Mouse (Mus musculus): ENCODE results near the gene Adprm.
A peak's percentile ranks its signal among the peaks of the same experiment; 100 is the strongest.
"Not testable (repeated sequence)": the region's sequence is repeated elsewhere in the genome, so short reads cannot be mapped to it uniquely, and the experiment has no call there.

Adprm gene

DNA sequence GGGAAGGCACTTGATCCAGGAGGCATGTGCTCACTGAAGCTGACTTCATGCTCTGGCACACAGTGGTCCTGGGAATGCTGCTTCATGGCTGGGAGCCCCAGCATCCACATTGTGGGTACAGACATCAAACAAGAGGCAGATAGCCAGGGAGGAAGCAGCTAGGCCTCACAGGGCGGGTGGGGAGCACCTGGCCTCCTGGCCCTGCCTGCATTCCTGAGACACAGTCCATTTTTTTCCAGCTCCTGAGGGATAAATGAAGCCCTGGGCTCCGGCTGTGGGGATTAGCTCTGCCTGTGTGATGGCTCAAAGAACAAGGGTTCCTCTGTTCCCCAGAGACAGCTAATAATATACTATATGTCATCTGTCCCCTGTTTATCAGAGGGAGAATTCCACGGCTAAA, 22.6 kb upstream of the Adprm start:
- DNase-seq: no peak

DNA sequence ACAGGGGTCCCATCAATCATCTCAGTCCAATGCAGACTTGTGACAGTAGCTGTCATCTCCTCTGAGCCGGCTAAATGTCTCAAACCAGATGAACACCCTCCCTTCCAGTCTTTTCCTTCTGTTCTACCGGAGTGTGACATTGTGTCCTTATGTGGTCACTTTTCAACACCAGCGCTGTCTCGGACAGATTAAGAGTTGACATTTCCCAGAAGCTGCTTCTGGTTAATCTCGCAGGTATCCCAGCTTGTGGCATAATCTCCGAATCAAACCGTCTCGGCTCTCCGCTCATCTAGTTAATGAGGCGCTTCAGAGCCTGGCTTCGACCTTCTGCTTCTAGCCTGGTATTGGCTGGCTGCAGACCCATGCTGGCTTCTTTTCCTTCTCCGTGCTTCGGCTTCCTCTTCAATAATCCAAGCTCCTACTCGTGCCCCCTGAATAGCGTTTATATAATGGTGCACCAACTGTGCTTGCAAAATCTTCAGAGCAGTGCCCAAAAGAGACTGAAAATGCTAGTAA, 20.3 kb upstream of the Adprm start:
- no peak for DNase-seq

DNA sequence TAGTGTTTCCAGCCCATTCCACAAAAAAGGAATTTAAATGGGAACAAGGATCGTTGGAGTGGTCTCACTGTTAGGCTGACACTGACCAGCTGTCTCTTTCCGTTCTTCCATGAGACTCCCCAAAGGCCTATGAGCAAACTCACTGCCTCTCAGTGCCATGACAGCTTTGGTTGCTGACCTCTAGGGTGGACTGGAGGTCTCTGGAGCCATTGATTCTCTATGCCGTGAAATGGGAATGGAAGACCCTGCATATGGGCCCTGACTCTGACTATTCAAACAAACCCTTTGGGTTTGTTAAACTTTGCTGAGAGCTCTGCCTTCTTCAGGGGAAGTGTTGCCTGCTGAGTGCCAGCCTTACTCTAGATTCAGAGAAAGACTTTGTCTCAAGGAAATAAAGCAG, 15.3 kb upstream of the Adprm start:
- DNase-seq: no peak

DNA sequence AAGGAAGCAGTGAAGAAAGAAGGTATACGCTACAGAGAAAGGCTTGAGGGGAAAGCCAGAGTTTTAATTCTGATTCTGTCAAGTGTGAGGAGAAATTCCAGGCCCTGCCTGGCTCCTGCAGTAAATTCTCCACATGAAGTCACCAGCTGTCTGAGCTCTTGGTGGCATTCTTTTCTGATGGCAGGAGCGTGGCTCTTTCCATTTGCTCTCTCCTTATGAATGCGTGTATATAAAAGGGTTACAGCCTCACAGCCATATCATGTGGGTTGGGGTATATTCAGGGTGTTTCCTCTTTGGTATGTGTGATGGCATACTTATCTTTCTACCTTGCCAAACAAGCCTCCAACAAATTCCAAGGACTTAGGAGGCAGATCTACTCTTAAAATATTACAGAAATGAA, 10.3 kb upstream of the Adprm start:
- no peak for DNase-seq

DNA sequence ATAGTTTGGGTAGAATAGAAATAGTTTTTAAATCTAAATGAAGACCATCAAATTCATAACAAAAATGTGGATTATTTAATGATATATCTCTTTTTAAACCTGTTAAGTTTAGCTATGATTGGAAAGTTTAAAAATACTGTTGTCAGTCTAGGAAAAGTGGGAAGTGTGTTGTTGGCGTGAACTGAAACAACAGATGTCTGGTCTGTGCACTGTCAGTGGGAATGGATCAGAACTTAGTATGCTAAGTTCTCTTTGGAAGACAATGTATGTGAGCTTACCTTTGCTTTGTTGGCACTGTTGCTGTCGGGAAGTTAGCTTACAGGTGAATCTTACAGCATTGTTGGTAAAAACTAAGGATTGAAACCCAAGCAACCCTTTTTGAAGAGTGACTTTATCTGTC, 8.9 kb upstream of the Adprm start:
- DNase-seq: no peak

DNA sequence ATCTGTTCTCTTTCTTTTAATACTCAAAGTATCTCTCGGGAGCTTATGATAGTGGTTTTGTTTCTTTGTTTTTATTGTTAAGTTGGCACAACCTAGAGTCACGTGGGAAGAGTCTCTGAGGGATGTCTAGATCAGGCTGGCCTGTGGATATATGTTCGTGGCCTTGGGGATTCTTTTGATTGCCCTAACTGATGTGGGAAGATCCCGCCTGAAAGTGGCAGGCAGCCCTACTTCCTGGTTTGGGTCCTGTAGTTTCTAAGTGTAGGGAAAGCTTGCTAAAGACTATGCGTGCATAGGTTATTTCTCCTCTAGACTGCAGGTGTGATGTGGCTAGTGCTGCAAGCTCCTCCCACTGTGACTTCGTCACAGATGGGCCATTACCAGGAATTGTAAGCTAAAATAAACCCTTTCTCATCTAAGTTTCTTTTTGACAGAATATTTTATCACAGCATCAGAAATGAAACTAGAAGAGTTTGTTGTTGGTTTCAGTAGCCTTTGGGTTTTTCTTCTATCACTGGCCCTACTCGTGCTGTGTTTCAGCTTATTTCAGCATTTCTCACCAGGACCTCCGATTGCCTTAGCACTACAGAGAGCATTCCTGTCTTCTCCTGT, 2.5 kb upstream of the Adprm start:
- no peak for DNase-seq

DNA sequence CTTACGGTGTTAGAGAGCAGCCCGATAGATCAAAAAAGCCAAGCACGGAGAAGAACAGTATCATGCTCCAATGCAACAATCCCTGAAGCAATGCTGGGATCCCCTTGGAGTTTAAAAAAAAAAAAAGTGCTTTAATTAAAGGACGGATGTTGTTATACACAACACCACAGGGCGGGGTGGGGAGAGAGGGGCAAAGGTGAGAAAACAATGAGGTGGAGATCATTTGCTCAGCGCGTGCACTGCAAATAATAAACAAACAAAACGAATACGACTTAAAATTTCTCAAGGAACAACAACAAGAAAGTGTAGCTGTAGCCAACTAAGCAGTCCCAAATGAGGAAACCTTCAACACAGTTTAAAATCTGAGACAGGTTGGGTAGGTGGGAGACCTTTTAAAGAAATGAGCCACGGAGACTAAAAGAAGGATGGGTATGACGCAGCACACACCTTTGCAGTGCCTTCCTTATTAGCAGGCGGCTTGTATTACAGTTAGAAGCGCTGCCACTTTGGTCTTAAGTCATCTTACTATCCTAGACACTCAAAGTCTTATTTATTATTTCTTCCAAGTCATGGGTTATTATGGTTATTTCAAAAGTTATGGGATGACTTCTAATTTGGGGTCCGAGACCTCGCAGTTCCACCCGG, 596 bp downstream of the Adprm start:
- no peak for DNase-seq

DNA sequence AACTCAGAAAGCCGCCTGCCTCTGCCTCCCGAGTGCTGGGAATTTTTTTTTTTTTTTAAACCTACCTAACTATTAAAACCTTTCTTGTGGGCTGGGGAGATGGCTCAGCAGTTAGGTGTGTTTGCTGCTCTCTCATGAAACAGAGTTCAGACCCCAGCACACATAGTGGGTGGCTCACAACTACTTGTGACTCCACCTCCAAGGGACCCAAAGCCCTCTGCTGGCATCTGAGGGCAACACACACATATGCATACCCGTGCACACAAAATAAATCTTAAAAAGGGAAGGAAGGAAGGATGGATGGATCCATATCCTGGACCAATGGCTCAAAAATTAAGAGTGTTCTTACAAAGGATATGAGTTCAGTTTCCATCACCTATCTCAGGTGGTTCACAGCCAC, 3.1 kb downstream of the Adprm start:
- no peak for DNase-seq

DNA sequence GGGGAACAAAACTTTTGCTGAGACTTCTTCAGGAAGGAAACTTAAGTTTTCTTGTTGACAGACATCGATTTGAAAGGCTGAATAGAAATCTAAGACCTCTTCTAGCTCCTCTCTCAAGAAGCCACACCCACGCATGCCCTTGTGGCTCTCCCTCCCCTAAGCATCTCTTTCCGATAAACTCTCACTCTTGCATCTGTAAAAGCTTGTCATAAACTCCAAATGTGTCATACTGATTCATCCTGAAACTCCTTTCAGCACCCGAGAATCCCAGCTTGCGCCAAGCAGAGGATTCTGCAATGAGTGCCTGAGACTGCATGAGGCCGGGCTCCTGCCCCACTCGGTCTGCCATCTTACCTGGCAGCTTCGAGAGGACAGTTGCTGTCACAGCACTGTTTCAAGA, 3.9 kb downstream of the Adprm start:
- DNase-seq: no peak

DNA sequence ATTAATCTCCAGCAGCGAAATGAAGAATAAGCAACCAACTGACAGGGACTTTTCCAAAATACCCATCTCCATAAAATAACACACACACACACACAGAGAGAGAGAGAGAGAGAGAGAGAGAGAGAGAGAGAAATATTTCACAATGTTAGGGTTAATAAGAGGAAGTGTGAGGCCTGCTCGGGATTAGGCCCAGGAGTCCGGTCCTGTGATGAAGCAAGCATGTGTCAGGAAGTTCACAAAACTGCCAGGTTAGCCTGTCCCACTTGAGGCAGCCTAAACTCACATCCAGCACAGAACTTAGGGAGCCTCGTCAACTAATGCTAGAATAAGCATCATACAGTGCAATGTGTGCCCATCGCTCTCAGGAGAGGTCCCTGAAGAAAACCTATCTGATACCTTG, 5.2 kb downstream of the Adprm start:
- no peak for DNase-seq

DNA sequence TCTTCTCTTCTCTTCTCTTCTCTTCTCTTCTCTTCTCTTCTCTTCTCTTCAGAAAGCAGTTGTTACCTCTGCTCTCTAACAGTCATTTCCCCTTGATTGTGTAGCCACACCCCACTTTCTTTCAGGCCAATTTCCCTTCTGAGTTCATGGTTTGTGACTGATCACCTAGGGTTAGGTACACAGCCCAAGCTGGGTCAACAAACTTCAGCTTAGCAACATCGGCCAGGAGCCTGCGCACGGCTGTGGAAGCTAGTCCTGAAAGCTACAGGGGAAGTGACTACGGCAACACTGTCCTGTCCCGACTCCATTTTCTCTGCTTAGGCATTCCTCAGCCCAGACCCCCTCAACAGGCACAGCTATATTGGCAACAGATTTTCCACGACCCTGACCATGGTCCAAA, 7.4 kb downstream of the Adprm start:
- DNase-seq: no peak

DNA sequence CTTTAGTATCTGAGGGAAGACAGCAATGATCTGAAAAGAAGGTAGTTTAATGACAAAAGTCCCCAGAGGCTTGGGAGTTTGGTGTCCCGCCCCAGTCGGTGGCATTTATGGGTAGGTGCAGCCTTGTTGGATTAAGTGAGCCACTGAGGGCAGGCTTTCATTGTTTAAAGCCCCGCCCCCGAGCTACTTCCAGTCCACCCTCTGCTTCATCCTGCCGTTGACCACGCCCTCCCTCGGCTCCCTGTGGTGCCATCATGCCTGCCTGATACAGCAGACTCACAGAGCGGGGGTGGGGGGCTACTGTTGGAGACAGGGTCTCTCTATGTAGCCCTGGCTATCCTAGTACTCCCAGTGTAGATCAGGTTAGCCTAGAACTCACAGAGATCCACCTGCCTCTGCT, 9.4 kb downstream of the Adprm start:
- no peak for DNase-seq

DNA sequence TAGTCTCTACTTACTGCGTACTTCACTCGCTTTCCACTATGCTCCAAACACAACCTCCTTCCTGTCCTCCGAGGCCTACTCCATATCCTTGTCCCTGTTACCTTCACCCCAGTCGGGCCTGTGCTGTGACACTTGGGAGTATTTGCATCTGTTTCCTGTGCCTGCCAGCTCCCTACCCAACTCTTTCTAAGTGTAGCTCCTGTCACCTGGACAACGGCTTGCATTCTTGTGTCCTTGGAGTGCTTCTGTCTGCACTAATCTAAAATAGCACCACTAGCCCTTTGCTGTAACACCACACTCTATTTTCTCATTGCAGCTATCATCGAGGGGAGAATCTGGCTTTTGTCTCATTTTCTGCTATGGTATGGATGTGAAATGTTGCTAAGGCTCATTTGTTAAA, 11.9 kb downstream of the Adprm start:
- DNase-seq: no peak

DNA sequence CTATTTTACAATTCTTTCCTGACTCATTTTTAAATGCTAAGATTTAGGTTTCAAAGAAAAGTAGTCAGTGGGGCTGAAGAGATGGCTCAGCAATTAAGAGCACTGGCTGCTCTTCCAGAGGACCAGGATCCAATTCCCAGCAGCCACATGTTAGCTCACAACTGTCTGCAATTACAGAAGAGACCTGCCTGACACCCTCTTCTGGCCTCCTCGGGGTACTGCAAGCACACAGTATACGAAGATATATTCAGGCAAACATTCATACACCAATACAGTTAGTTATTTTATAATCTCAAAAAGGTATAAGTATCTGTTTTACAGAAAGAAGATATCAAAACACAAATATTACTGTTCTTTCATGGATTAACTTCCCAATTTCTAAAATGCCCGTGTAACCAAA, 12.6 kb downstream of the Adprm start:
- DNase-seq: no peak

DNA sequence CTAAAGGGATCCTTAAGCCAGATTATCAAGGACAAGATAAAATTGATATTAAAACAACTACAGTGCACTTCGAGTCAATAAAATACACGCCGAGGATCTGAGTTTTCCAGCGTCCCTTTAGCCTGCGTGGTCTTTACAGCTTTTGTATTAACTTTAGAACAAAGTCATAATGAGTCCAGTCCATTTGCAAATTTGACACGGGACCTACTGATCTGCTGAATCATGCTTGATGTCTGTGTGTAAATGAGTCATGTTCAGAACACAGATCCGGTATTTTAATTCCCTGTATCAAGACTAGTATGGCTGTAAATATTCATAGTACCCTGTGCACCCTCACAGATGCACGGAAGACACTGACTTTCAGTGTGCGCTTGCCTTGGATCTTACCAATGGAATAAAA, 15.5 kb downstream of the Adprm start:
- DNase-seq: no peak

DNA sequence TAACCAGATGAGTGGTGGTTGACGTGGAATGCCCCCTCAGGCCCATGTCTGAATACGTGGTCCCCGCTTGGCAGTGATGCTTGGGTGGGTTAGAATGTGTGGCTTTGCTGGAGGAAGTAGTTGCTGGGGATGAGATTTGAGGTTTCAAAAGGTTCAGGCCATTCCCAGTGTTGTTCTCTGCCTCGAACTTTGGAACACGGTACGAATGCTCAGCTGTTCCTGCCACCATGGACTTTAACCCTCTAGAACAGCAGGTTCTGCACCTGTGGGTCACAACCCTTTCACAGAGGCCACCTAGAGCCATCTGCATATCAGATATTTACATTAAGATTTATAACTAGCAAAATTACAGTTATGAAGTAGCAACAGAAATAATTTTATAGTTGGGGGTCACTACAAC, 16.2 kb downstream of the Adprm start:
- DNase-seq: no peak

DNA sequence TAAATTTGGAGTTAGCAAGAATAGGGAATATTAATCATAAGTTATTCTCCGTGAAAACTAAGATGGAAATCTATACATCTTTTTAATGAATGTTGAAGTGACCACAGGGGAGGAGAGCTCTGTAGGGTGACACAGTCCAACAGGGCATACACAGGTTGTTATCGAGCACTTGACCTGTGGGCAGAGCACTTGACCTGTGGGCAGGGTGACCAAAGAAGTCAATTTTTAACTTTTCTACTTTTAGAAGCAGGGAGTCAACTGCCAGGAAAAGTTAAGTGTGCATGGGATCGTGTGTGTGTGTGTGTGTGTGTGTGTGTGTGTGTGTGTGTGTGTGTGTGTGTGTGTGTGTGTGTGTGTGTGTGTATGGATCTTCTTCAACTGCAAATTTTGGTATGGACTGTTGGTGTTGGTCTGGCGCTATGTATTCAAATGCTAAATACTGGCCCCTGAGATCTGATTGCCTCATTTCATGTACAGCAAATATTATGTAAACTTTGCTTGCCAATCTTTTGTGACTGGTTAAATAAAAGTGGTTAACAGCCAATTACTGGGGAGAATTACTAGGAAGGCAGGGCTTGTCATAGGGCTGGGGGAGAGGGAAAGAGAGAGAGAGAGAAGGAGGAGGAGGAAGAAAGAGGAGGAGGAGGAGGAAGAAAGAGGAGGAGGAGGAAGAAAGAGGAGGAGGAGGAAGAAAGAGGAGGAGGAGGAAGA, 17.5 kb downstream of the Adprm start:
- DNase-seq: no peak

DNA sequence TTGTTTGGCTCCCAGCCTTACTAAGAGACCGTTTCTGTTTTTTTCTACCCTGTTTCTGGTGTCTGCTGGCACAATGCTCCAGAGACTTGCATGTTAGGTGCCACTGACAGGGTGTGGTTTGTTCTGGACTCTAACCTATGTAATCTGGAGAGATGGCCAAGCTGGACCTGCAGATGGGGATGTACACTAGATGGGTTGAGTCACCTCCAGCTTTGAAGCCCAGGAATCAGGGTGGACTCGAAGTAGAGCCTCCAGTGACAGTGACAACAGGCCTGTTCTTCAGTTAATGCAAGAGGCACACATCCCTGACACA, 20.8 kb downstream of the Adprm start:
- DNase-seq: no peak

DNA sequence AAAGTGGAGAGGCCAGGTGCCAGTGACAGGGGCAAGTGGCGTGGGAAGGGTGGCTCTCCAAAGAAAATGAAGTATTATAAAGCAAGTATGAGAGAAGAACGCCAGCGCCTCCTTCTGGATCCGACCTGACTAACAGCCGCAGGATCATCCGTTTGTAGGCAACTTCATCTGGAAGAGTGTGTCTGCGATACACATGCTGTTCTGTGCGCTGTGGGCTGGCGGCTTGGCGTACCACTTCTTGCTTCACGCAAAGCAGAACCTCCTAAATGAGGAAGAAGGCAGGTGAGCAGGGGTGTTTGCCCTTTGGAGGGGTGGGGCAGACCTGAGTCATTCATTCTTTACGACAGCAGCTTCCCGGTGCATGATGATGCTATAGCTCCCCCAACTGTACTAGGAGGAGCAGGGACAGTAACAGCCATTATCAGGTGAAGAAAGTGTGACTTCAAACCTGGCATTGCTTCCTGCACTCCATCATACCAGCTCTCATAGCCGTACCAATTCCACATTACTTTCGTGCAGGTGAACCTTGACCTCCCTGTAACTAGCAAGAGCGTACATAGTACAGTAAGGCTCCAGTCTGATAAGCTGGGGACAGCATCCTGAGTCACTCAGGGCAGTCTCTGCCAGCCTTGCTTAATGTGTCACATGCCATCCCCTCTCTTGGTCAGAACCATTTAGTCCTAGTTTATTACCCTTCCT, 21.3 kb downstream of the Adprm start:
- no peak for DNase-seq

DNA sequence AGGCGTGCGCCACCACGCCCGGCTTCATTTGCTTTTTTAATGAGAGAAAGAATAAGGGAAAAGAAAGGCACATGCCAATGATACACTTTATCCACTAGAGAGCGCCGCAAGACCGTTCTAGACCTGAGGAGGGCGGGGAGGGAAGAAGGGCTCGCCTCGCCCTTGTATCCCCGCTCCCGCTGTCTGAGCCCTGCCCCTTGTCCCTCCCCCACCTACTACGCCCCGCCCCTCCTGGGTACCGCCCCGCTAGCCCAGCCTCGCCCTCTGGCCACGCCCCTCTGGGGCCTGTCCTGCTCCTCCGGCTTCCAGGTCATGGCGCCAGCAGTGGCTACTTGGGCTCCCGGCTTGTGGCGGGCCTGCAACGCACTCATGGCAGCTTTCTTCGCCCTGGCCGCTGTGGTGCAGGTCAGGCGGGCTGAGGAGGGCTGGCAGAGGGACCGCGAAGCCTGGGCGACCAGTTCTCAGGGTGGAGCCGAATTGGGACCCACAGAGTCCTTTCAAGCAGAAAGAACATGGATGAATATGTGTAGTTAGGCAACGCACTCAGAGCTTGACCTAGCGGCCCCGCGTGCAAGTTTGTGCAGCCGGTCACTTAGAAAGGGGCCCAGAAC, 27.4 kb downstream of the Adprm start, which contains the start of gene Tmem220:
TSS of gene Tmem220 (plus strand) at position 288 of the 611 bp plus-strand sequence.
- peak; percentile 83 for DNase-seq

DNA sequence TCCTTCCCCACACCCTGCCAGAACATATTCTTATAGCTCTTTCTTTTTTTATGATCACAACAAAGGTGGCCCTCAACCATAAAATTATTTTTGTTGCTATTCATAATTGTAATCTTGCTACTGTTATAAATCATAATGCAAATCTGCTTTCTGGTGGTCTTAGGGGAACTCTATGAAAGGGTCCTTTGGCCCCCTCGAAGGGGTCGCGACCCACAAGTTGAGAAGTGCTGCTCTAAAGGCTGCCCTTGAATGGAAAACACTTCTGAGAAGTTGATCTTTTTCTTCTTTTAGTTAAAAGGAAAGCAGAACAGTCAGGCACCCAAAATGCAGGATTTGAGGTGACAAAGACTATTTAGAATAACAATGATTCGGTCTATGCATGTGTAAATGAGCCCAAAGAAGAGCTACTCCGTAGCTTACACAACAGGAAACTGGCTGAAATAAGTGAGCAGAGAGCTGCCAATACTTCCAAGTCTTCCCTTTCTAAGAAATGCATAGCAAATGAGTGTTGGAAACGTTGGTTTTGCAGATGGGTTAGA, 28.5 kb downstream of the Adprm start:
- no peak for DNase-seq

DNA sequence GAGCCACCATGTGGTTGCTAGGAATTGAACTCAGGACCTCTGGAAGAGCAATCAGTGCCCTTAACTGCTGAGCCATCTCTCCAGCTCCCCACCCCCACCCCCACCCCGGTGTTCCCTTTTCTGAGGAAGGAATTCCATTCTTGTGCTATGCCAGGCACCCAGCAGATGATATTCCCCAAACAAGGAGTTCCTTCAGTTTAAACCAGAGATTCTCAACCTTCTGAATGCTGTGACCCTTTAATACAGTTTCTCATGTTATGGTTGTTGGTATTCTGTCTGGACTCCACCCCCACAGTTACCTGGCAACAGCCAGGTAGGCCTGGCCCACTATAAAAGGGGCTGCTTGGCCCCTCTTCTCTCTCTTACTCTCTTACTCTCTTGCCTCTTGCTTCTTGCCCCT, 29.2 kb downstream of the Adprm start:
- DNase-seq: not testable (repeated sequence)

Measured in right cerebral cortex, postnatal 14 days (tissue).